Mouse (Mus musculus) liver, embryonic 14 days (tissue): ENCODE data around the gene Gpc3. TPM values are rescaled to one million over a fixed set of nuclear protein-coding genes. Genes with fewer than 3 reads are reported as not detected.

Experiments used
- polyA plus RNA-seq: library from polyadenylated mRNA; depleted of rRNA; stranded (reverse); fragments of >200 nt; gene quantifications from 2 replicates; pipeline ENCODE4 v1.2.3, GENCODE M21; 2012; rRNA removed

Gpc3 gene
- polyA plus RNA-seq, result 197 and 201 TPM in 2 replicates

DNA sequence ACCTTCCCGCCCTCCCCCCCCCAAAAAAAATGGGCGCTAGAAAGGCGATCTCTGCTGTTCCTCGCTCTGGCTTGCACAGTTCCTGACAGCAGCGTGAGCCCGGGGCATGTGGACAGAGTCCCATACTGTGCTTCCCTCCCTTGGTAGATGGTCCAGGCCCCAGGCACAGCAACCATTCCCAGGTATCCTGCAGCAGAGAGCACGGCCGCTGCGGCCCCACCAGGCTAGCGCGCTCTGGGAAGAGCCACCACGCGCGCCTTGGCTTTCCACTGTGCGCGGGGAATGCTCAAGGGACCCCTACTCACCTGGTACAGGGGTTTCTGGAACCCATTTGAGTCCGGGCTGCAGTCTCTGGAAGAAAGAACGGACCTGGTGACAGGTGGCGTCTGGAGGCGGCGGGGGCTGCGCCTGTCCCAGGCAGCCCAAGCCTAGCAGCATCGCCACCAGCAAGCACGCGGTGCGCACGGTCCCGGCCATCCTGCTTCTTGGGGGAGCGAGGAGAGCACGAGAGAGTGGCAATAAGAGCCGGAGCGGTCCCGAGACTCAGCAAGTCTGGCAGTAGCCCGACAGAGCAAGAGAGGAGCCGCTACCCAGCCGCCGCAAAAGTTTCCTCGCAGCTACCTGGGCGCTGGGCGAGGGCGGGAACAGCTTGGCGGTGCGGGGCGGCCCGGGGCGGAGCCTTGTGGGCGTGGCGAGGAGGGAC, at the start of gene Gpc3:
Gene Gpc3, minus strand, starts transcription at position 623 of the 703 bp plus-strand sequence.

Other genes with a start within 250 kb of the Gpc3 start
- gene Ccdc160, start 177.2 kb upstream of the Gpc3 start, polyA plus RNA-seq, result 0.08 and 0.09 TPM in 2 replicates